Mouse (Mus musculus) kidney, adult 2 months (tissue): ENCODE data around the gene Mtch1.

ENCODE experiments used
- CTCF ChIP-seq: fragments of 200-500 bp; conservative IDR thresholded peaks from 2 replicates; pipeline ENCODE4 v1.5.1; 2011; ENCODE audit warnings: low read depth, mild to moderate bottlenecking, control low read depth, low read length, moderate library complexity, mixed read lengths; ENCODE audit not compliant: insufficient read depth, insufficient read length
- POLR2A ChIP-seq: fragments of 200-500 bp; IDR thresholded peaks from one replicate; pipeline ENCODE4 v1.6.1; 2011; ENCODE audit warnings: low read depth, low read length, control low read depth

DNA sequence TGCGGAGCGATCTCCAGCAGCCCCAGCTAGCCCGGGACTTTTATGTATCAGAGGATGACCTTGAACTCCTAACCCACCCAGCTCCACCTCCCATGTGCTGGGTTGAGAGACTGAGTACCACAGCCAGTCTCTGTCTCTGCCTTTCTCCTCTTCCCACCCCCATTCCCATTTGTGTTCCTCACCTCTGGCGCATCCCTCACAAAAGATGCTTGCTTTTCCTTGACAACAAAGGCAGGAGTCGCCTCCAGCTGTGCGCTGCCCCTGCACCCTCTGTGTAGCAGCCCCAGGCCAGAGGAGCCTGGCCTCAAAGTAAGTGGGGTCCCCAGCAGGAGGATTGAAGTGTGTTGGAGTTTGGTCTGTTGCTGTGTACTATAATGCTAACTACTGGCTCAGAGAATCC is 38.0 kb upstream of the Mtch1 start:
- no peak for TF ChIP-seq CTCF
- TF ChIP-seq POLR2A: no peak
